Mouse (Mus musculus) embryonic fibroblast, embryonic 13.5 days (primary cell): ENCODE measurements around the gene Fkbp11. TPM values are rescaled to one million over a fixed set of nuclear protein-coding genes. Genes with fewer than 3 reads are reported as not detected.

ENCODE experiments used
- H3K27ac ChIP-seq: 2 replicates; pipeline ENCODE4 v1.5.1; 2012; ENCODE audit warnings: low read length, control low read depth, inconsistent platforms; ENCODE audit not compliant: insufficient read depth
- H3K4me1 ChIP-seq: 2 replicates; pipeline ENCODE4 v1.6.1; 2011; ENCODE audit warnings: low read length; ENCODE audit not compliant: control insufficient read depth, insufficient read depth
- H3K4me3 ChIP-seq: 2 replicates; pipeline ENCODE4 v1.5.1; 2011; ENCODE audit warnings: mild to moderate bottlenecking, control low read depth, low read length; ENCODE audit not compliant: insufficient read depth
- CTCF ChIP-seq: IDR thresholded peaks from 2 replicates; pipeline ENCODE4 v1.5.1; 2011; ENCODE audit warnings: mild to moderate bottlenecking, control low read depth, low read length, moderate library complexity, borderline replicate concordance; ENCODE audit not compliant: insufficient read depth
- POLR2A ChIP-seq: IDR thresholded peaks from 2 replicates; pipeline ENCODE4 v1.6.1; 2011; ENCODE audit warnings: low read depth, mild to moderate bottlenecking, control low read depth, low read length, moderate library complexity
- polyA plus RNA-seq: library from polyadenylated mRNA; stranded (reverse); fragments of >200 nt; gene quantifications from 2 replicates; pipeline ENCODE4 v1.2.4, GENCODE M21; 2011; ENCODE audit warnings: low read depth; ENCODE audit not compliant: missing spikeins, insufficient read length

Fkbp11 gene
- polyA plus RNA-seq, 1 experiment = 48.6 TPM

DNA sequence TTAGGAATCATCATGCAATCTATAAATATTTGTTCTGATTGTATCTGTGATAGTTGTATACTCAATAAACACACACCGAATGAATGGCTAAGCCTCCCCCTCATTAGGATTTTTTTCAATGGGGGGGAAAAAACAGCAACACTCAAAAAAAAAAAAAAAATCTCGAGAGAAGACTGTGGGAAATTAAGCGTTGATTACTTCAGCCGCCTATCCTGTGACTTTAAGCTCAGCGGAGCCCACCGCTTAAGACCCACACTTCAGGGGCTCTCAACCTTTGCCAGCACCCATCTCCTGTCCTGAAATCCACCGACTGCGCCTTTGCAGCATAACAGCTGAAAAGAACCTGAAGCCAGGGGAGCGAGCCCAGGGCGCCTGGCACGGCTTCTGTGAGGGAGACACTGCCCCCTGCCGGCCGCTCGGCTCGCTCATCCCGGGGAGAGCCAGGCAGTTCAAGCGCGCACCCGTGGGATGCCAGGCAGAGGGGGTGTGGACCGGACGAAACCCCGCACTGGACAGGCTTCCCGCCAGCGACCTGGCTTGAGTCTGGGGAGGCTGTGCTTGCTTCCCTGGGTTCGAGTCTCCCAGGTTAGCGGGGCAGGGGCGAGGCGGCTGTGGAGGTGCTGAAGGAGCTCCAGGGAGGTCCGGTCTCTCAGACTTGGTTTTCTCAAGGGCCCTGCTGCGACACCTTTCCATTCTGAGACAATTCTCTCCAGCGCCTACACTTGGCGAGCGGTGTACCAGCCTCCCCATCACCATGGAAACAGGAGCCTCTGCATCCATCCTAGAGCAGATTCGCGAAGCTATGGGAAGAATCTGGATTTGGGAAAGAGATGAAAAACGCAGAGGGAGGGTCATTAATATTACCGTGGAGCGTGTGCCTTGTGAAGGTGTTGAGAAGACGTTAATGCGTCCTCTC, 28.6 kb downstream of the Fkbp11 start:
- Histone ChIP-seq H3K27ac (no peak overlapping the region), H3K4me1 (no peaks in the 10 kb centered on the region; the same call in 1 of the 2 replicates), H3K4me3 (peak overlapping the region; percentile 34; the same call in 1 of the 2 replicates)
- TF ChIP-seq CTCF (peak; percentile 73), POLR2A (no peak)

GRCm38 (mm10) chr15:98696216-98696615, 31.8 kb downstream of the Fkbp11 start:
- no peak for TF ChIP-seq POLR2A
- TF ChIP-seq CTCF = no peak
- Histone ChIP-seq H3K4me1 (peaks cover 5% of the 10 kb centered on the region; the same call in 1 of the 2 replicates), H3K4me3 (no peak overlapping the region), H3K27ac (no peak overlapping the region)

GRCm38 (mm10) chr15:98695726-98696125, 32.3 kb downstream of the Fkbp11 start:
- Histone ChIP-seq H3K4me3 (no peak overlapping the region), H3K4me1 (peaks cover 5% of the 10 kb centered on the region; the same call in 1 of the 2 replicates), H3K27ac (no peak overlapping the region)
- TF ChIP-seq CTCF = no peak

- Histone ChIP-seq H3K27ac (peak overlapping the region; percentile 70), H3K4me3 (no peak overlapping the region), H3K4me1 (peaks cover 5% of the 10 kb centered on the region; the same call in 1 of the 2 replicates)
- no peak for TF ChIP-seq CTCF
- TF ChIP-seq POLR2A = no peak
Measured at GRCm38 (mm10) chr15:98692171-98692715, 35.8 kb downstream of the Fkbp11 start.

- H3K4me3 ChIP-seq = no peak overlapping the region
- peak overlapping the region; percentile 45; the same call in 1 of the 2 replicates for H3K27ac ChIP-seq
- TF ChIP-seq CTCF (no peak), POLR2A (no peak)
- H3K4me1 ChIP-seq = peaks cover 5% of the 10 kb centered on the region; the same call in 1 of the 2 replicates
Measured at GRCm38 (mm10) chr15:98691486-98692147, 36.4 kb downstream of the Fkbp11 start.

- Histone ChIP-seq H3K4me3 (no peak overlapping the region), H3K4me1 (peaks cover 5% of the 10 kb centered on the region; the same call in 1 of the 2 replicates), H3K27ac (no peak overlapping the region)
- TF ChIP-seq CTCF (no peak), POLR2A (no peak)
Measured at GRCm38 (mm10) chr15:98689682-98690081, 38.3 kb downstream of the Fkbp11 start.

DNA sequence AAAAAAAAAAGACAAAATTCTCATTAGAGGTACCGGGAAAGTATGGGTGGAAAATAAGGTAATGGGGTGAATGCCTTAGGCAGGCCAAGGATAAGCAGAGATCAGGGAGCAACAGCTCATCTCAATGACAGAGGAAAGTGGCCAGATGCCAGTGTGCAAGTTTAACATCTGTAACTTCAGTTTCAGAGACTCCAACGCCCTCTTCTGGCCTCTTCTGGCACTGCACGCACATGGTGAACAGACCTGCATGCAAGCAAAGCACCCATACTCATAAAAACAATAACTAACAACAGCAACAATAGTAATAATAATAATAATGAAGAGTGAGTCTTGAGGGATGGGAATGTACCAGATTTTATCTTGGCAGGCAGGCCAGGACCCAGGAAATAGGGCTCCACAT, 42.1 kb downstream of the Fkbp11 start:
- Histone ChIP-seq H3K4me1 (no peaks in the 10 kb centered on the region; the same call in 1 of the 2 replicates), H3K27ac (no peak overlapping the region), H3K4me3 (no peak overlapping the region)
- TF ChIP-seq CTCF = no peak

GRCm38 (mm10) chr15:98683746-98684145, 44.3 kb downstream of the Fkbp11 start:
- Histone ChIP-seq H3K4me1 (no peaks in the 10 kb centered on the region), H3K4me3 (no peak overlapping the region), H3K27ac (no peak overlapping the region)
- TF ChIP-seq POLR2A (no peak), CTCF (no peak)

GRCm38 (mm10) chr15:98683177-98683576, 44.8 kb downstream of the Fkbp11 start:
- H3K4me3 ChIP-seq = no peak overlapping the region
- H3K4me1 ChIP-seq = no peaks in the 10 kb centered on the region
- H3K27ac ChIP-seq = no peak overlapping the region
- TF ChIP-seq CTCF (no peak), POLR2A (no peak)

GRCm38 (mm10) chr15:98681633-98682032, 46.4 kb downstream of the Fkbp11 start:
- TF ChIP-seq POLR2A (no peak), CTCF (no peak)
- Histone ChIP-seq H3K4me1 (no peaks in the 10 kb centered on the region), H3K27ac (no peak overlapping the region), H3K4me3 (no peak overlapping the region)
